Mouse (Mus musculus) macrophage (primary cell): Measurements from ENCODE around the gene 1700030J22Rik. TPM values are rescaled to one million over a fixed set of nuclear protein-coding genes. Genes with fewer than 3 reads are reported as not detected.
A peak's percentile ranks its signal among the peaks of the same experiment; 100 is the strongest.

Source experiments
- H3K27ac ChIP-seq: fragments of 350-480 bp; formaldehyde crosslinking; 2 replicates; pipeline ENCODE4 v1.9.0; 2021
- H3K36me3 ChIP-seq: fragments of 350-480 bp; formaldehyde crosslinking; 2 replicates; pipeline ENCODE4 v1.9.0; 2021; ENCODE audit errors: inconsistent target
- H3K4me3 ChIP-seq: fragments of 350-480 bp; formaldehyde crosslinking; 2 replicates; pipeline ENCODE4 v1.9.0; 2021; ENCODE audit errors: inconsistent target
- H3K79me2 ChIP-seq: fragments of 350-480 bp; formaldehyde crosslinking; 2 replicates; pipeline ENCODE4 v1.9.0; 2021; ENCODE audit errors: inconsistent target
- WGBS: methylation state at CpG from one replicate; pipeline ENCODE4 v1.1.7; 2026; ENCODE audit warnings: inconsistent platforms; ENCODE audit not compliant: missing documents; 5-methylcytosine and 5-hydroxymethylcytosine counted together
- polyA plus RNA-seq: library from polyadenylated mRNA; stranded (reverse); fragments of 250-400 nt; gene quantifications from 3 replicates; pipeline ENCODE4 v1.2.4, GENCODE M21; 2018; ENCODE audit warnings: inconsistent platforms

The 1700030J22Rik gene
- polyA plus RNA-seq, 1 experiment from 2014 or later = 1.3 TPM

- Histone ChIP-seq H3K27ac (no peak overlapping the region), H3K79me2 (peaks cover 37% of the 10 kb centered on the region), H3K4me3 (no peak overlapping the region), H3K36me3 (peaks cover 18% of the 10 kb centered on the region; the same call in 1 of the 2 replicates)
- WGBS = 96% methylated on average over 3 of the region's 3 CpGs
Observed at GRCm38 (mm10) chr8:116989842-116990241, 11.1 kb upstream of the 1700030J22Rik start.

GRCm38 (mm10) chr8:116980117-116980516 lies 1.4 kb upstream of the 1700030J22Rik start:
- Histone ChIP-seq H3K79me2 (no peaks in the 10 kb centered on the region), H3K36me3 (peaks cover 11% of the 10 kb centered on the region; the same call in 1 of the 2 replicates), H3K4me3 (no peak overlapping the region), H3K27ac (no peak overlapping the region)
- 18% methylated on average over 4 of the region's 4 CpGs for WGBS

DNA sequence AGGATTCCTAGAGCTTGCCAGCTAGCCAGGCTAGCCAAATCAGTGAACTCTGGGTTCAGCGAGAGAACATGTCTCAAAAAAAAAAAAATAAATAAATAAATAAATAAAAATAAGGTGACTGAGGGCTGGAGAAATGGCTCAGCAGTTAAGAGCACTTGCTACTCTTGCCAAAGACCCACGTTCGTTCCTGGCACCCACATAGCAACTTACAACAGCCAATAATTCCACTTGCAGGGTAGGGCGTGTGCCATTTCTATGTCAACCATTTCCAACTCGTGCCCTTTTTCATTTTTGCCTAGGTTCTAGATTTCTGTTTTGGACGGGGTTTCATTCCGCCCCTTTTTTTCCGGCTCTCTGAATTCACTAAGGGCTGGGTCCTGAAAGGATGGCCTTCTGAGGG lies 707 bp downstream of the 1700030J22Rik start:
- Histone ChIP-seq H3K36me3 (peaks cover 7% of the 10 kb centered on the region; the same call in 1 of the 2 replicates), H3K4me3 (peak overlapping the region; percentile 52), H3K79me2 (no peaks in the 10 kb centered on the region), H3K27ac (no peak overlapping the region)
- 37% methylated on average over 8 of the region's 8 CpGs for WGBS

GRCm38 (mm10) chr8:116975606-116976005 lies 3.2 kb downstream of the 1700030J22Rik start:
- no peaks in the 10 kb centered on the region for H3K79me2 ChIP-seq
- no peak overlapping the region for H3K4me3 ChIP-seq
- WGBS = 72% methylated on average over 5 of the region's 5 CpGs
- H3K27ac ChIP-seq = peak overlapping the region; percentile 40
- H3K36me3 ChIP-seq = no peaks in the 10 kb centered on the region

DNA sequence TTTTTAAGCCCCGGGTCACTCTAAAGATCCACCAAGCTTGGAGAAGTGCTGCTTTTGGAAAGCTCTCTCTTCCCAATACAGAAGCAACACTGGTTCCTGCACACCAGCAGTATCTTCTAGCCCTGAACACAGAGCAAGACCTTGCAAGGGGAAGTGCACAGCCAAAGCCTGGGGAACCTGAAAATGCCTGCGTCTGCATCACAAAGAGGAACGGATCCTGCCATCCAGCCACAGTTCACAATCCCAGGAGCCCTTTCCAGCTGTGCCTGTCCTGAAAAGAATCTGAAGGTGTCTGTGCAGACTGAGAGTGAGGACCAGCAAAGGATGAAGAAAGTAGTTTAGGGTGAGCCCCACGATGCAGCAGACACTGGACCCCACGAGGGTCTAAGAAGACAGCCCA lies 3.7 kb downstream of the 1700030J22Rik start:
- Histone ChIP-seq H3K27ac (peak overlapping the region; percentile 40), H3K36me3 (no peaks in the 10 kb centered on the region), H3K79me2 (no peaks in the 10 kb centered on the region), H3K4me3 (no peak overlapping the region)
- 13% methylated on average over 5 of the region's 5 CpGs for WGBS

DNA sequence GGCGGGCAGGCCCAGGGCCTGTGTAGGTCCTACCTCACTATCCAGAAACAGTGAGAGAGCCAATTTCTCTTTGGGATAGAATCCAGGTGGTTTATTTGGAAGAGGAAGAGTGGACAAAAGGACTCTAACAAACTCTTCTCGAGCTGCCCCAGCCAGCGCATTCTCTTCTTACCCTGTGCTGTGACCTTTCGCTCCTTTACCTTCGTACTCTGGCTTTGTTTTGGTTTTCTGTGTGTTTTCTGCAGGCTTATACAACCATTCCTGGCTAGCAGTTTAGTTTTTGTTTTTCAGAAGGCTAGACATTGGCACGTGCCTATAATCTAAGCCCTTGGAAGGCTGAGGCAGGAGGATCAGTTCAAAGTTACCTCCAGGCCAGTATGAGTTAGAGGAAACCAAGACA lies 9.2 kb downstream of the 1700030J22Rik start:
- WGBS = 89% methylated on average over 6 of the region's 6 CpGs
- Histone ChIP-seq H3K79me2 (no peaks in the 10 kb centered on the region), H3K36me3 (no peaks in the 10 kb centered on the region), H3K27ac (no peak overlapping the region), H3K4me3 (no peak overlapping the region)

DNA sequence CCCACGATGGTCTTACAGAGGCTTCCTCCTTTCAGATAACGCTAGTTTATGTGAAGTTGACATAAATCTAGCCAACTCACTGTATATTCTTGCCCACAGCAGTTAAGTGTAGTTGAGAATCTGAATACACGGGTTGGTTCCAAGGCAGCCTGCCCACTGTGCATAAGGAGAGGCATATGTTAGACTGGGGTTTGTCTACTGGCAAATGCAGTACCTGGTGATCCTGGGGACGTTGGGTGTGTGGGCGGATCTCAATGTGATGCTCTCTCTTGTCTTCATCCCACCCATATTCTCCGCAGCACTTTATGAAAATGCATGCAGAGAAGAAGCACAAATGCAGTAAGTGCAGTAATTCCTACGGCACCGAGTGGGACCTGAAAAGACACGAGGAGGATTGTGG lies 24.3 kb downstream of the 1700030J22Rik start:
- Histone ChIP-seq H3K4me3 (no peak overlapping the region), H3K36me3 (peaks cover 57% of the 10 kb centered on the region), H3K79me2 (peaks cover 24% of the 10 kb centered on the region), H3K27ac (no peak overlapping the region)
- 93% methylated on average over 8 of the region's 9 CpGs for WGBS

GRCm38 (mm10) chr8:116952428-116952827 lies 26.3 kb downstream of the 1700030J22Rik start:
- peaks cover 46% of the 10 kb centered on the region for H3K36me3 ChIP-seq
- no peak overlapping the region for H3K27ac ChIP-seq
- H3K4me3 ChIP-seq = no peak overlapping the region
- WGBS = 98% methylated on average over 7 of the region's 8 CpGs
- H3K79me2 ChIP-seq = peaks cover 44% of the 10 kb centered on the region

DNA sequence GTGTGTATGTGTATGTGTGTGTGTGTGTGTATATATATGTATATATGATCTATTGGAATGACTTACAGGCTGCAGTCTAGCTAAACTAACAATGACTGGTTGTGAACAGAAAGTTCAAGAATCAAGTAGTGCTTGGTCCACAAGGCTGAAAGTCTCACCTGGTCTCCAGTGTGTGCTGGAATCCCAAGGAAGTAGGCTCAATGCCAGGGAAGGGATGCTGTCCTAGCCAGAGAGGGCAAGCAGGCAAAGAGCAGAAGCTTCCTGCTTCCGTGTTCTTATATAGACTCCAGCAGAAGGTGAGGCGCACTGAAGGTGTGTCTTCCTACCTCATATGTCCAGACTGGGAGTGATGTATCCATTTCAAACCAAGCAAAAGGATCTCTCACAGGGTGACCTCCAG lies 27.0 kb downstream of the 1700030J22Rik start:
- Histone ChIP-seq H3K27ac (no peak overlapping the region), H3K4me3 (no peak overlapping the region), H3K79me2 (peaks cover 50% of the 10 kb centered on the region), H3K36me3 (peaks cover 39% of the 10 kb centered on the region)
- 92% methylated on average over 2 of the region's 2 CpGs for WGBS

DNA sequence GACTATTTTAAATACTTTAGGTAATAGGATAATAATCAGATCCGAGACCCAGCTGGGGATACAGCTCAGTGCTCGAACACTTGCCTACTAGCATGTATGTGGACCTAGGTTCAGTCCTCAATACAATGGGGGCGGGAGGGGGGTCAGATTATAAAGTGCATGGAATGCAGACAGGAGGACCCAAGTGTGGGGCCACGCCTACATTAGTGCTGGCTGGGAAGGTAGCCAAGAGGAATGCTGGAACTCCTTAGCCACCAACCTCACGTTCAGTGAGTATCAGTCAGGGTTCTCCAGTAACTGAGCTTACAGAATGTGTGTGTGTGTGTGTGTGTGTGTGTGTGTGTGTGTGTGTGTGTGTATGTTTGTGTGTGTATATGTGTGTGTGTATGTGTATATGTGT lies 27.4 kb downstream of the 1700030J22Rik start:
- no peak overlapping the region for H3K27ac ChIP-seq
- H3K4me3 ChIP-seq = no peak overlapping the region
- peaks cover 35% of the 10 kb centered on the region for H3K36me3 ChIP-seq
- H3K79me2 ChIP-seq = peaks cover 54% of the 10 kb centered on the region
- 97% methylated on average over 5 of the region's 5 CpGs for WGBS

- Histone ChIP-seq H3K27ac (no peak overlapping the region), H3K79me2 (peaks cover 81% of the 10 kb centered on the region), H3K36me3 (no peaks in the 10 kb centered on the region), H3K4me3 (no peak overlapping the region)
- WGBS = 67% methylated on average over 7 of the region's 7 CpGs
Observed at GRCm38 (mm10) chr8:116947589-116947988, 31.2 kb downstream of the 1700030J22Rik start.

DNA sequence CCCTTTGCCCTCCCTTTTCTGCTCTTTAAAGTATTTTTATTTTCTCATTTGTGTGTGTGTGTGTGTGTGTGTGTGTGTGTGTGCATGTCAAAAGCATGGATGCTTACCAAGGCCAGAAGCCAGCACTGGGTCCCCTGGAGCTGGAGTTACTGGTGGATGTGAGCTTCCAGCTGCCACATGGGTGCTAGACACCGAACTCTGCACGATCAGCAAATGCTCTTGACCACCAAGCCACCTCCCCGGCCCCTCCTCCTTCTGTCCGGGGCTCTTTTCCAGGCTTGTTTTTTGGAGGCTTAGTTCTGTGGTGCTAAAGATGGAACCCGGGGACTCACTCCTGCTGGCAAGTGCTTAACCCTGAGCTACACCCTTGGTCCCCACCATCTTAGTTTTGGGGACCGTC lies 31.9 kb downstream of the 1700030J22Rik start:
- Histone ChIP-seq H3K79me2 (peaks cover 74% of the 10 kb centered on the region), H3K27ac (peak overlapping the region; percentile 73), H3K4me3 (peak overlapping the region; percentile 21; the same call in 1 of the 2 replicates), H3K36me3 (no peaks in the 10 kb centered on the region)
- 87% methylated on average over 6 of the region's 6 CpGs for WGBS

DNA sequence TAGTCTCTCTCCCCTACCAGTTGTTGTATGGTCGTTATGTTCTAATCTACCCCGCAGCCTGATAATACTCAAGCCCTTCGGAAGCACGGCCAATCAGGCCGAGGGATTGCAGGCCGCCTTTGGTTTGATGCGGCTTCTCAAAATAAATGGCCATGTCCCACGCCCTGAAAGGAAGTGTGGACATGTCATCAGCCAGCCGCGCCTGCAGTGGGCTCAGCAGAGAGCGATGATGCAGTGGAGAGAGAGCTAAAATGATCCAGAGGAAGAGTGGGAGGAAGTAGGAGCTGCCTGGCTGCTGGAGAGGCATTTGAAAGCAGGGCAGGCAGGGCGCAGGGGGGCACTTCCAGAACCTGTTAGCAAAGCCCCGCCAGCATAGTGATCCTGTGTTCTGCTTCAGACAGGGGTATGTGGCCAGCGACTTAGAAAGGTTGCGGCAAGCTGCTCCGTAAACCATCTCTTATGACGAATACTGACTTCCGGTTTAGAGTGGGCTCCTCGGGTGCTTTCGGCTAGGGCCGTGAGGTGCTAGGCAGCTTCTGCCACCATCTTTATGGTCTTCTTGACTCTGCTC lies 32.4 kb downstream of the 1700030J22Rik start:
- 45% methylated on average over 21 of the region's 21 CpGs for WGBS
- peak overlapping the region; percentile 73 for H3K27ac ChIP-seq
- peaks cover 70% of the 10 kb centered on the region for H3K79me2 ChIP-seq
- no peaks in the 10 kb centered on the region for H3K36me3 ChIP-seq
- H3K4me3 ChIP-seq = peak overlapping the region; percentile 21; the same call in 1 of the 2 replicates

DNA sequence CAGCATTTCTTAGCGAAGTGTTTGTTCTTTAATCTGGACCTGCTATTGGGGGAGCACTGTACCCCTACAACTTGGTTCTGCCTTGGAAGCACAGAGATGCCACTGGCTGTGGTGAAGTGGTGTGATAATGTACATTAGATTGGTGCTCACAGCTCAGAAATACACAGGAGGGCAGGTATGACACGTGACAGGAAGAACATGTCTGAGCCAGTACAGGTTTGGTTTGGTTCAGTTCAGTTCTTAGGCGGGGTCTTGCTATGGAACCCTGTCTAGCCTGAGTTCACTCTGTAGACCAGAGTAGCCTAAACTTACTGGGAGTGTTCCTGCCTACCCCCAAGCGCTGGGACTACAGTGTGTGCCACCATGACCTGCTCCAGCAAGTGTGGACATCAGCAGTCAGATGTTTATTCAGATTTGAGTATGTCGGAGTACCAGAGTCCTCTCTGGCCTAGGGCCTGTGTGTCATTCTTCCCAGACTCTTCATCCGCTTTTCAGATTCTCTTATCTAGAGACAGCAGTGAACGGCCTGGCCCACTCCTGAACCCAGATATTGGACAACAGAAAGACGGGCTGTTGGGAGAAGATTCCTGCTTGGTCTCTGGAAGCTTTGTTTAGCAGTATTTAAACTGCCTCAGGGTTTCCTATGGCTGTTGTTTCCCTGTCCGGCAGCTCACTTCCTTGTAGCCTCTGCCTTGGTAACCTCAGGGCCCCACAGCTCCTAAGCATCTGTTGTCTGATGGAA lies 33.4 kb downstream of the 1700030J22Rik start:
- 91% methylated on average over 9 of the region's 9 CpGs for WGBS
- Histone ChIP-seq H3K79me2 (peaks cover 67% of the 10 kb centered on the region), H3K36me3 (no peaks in the 10 kb centered on the region), H3K27ac (peak overlapping the region; percentile 73), H3K4me3 (no peak overlapping the region)

DNA sequence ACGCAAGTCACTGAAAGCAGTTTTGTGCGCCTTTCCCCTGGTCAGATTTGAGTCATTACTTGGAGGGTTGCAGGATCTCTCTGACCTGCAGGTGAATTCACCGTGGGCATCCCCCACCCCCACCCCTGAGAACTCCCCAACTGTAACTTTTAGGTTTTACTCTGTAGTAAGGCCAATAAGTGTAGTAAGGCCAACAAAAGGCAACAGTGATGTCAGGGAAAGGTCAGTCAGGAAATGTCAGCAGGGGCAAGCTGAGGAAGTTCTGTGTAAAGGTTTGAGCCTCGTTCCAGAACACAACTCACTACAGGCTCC lies 34.4 kb downstream of the 1700030J22Rik start:
- Histone ChIP-seq H3K36me3 (no peaks in the 10 kb centered on the region), H3K79me2 (peaks cover 57% of the 10 kb centered on the region), H3K27ac (peak overlapping the region; percentile 10; the same call in 1 of the 2 replicates), H3K4me3 (peak overlapping the region; percentile 61)
- 6% methylated on average over 4 of the region's 4 CpGs for WGBS
